Mouse (Mus musculus) midbrain, embryonic 13.5 days (tissue): ENCODE results near the gene Flt3l. TPM values are rescaled to one million over a fixed set of nuclear protein-coding genes. Genes with fewer than 3 reads are reported as not detected.
"Not testable (repeated sequence)": the region's sequence is repeated elsewhere in the genome, so short reads cannot be mapped to it uniquely, and the experiment has no call there.

Source experiments
- ATAC-seq: fragments of 200-750 bp; cut with Nextera tagmentation; 2 replicates; pipeline ENCODE4 v1.8.0; 2017; ENCODE audit warnings: mild to moderate bottlenecking, moderate TSS enrichment, moderate library complexity
- H3K27ac ChIP-seq: fragments of 300-500 bp; sonication (generic); 2 replicates; pipeline ENCODE4 v1.5.1; 2015; ENCODE audit warnings: inconsistent platforms, mild to moderate bottlenecking, moderate library complexity
- H3K27me3 ChIP-seq: fragments of 300-500 bp; sonication (generic); 2 replicates; pipeline ENCODE4 v1.6.1; 2015; ENCODE audit warnings: mild to moderate bottlenecking, inconsistent platforms
- H3K36me3 ChIP-seq: fragments of 300-500 bp; sonication (generic); 2 replicates; pipeline ENCODE4 v1.6.1; 2015; ENCODE audit warnings: mild to moderate bottlenecking, inconsistent platforms
- H3K4me1 ChIP-seq: fragments of 300-500 bp; sonication (generic); replicated peaks from 2 replicates; pipeline ENCODE4 v1.6.1; 2015; ENCODE audit warnings: inconsistent platforms
- H3K4me2 ChIP-seq: fragments of 300-500 bp; sonication (generic); replicated peaks from 2 replicates; pipeline ENCODE4 v1.6.1; 2015; ENCODE audit warnings: moderate library complexity, mild to moderate bottlenecking, inconsistent platforms
- H3K4me3 ChIP-seq: fragments of 300-500 bp; sonication (generic); replicated peaks from 2 replicates; pipeline ENCODE4 v1.5.1; 2015; ENCODE audit warnings: mild to moderate bottlenecking, inconsistent platforms
- H3K9ac ChIP-seq: fragments of 300-500 bp; sonication (generic); replicated peaks from 2 replicates; pipeline ENCODE4 v1.6.1; 2015; ENCODE audit warnings: mild to moderate bottlenecking, inconsistent platforms
- H3K9me3 ChIP-seq: fragments of 300-500 bp; sonication (generic); 2 replicates; pipeline ENCODE4 v1.6.1; 2016; ENCODE audit warnings: mild to moderate bottlenecking, inconsistent platforms
- WGBS: fragments of 180-500 bp; shearing (Covaris S2); methylation state at CpG from one replicate; pipeline ENCODE4 v1.1.7; 2015; 5-methylcytosine and 5-hydroxymethylcytosine counted together
- polyA plus RNA-seq: library from polyadenylated mRNA; unstranded; fragments of >200 nt; fragmentation: Nextera tagmentation; extraction: Ambion mirVana; gene quantifications from 2 replicates; pipeline ENCODE4 v1.2.1, GENCODE M21; 2015

Flt3l gene
- polyA plus RNA-seq, 1 experiment from 2014 or later, result 1.3 TPM

GRCm38 (mm10) chr7:45174567-45175280 is 38.5 kb upstream of the Flt3l start:
- Histone ChIP-seq H3K4me2 (peak overlapping the region; percentile 19), H3K27me3 (peaks cover 83% of the 10 kb centered on the region), H3K4me1 (peaks cover 20% of the 10 kb centered on the region), H3K9me3 (peaks cover 6% of the 10 kb centered on the region; the same call in 1 of the 2 replicates), H3K27ac (no peak overlapping the region), H3K9ac (no peak overlapping the region), H3K4me3 (peak overlapping the region; percentile 11; the same call in 1 of the 2 replicates), H3K36me3 (no peaks in the 10 kb centered on the region)
- no peak for ATAC-seq
- 3% methylated on average over 29 of the region's 29 CpGs for WGBS

DNA sequence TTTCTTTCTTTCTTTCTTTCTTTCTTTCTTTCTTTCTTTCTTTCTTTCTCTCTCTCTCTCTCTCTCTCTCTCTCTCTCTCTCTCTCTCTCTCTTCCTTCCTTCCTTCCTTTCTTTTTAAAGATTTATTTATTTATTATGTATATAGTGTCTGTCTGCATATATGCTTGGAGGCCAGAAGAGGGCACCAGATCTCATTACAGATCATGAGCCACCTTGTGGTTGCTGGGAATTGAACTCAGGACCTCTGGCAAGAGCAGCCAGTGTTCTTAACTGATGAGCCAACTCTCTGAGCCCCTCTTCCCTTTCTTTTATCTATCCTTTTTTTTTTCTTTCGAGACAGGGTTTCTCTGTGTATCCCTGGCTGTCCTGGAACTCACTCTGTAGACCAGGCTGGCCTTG is 37.5 kb upstream of the Flt3l start:
- H3K4me2 ChIP-seq, ATAC-seq: not testable (repeated sequence)
- 55% methylated on average over 1 of the region's 1 CpGs for WGBS

GRCm38 (mm10) chr7:45172974-45173373 is 36.7 kb upstream of the Flt3l start:
- Histone ChIP-seq H3K9ac (no peak overlapping the region), H3K36me3 (no peaks in the 10 kb centered on the region), H3K27ac (no peak overlapping the region), H3K4me2 (no peak overlapping the region), H3K9me3 (peaks cover 6% of the 10 kb centered on the region; the same call in 1 of the 2 replicates), H3K27me3 (peaks cover 83% of the 10 kb centered on the region), H3K4me3 (no peak overlapping the region), H3K4me1 (peaks cover 29% of the 10 kb centered on the region)
- 64% methylated on average over 7 of the region's 7 CpGs for WGBS
- ATAC-seq, result no peak

More for the DNA sequence above, 37.5 kb upstream of the Flt3l start:
- H3K4me3 ChIP-seq, H3K27ac ChIP-seq, H3K9me3 ChIP-seq, H3K36me3 ChIP-seq, H3K9ac ChIP-seq: not testable (repeated sequence)
- Histone ChIP-seq H3K4me1 (peaks cover 21% of the 10 kb centered on the region), H3K27me3 (peaks cover 83% of the 10 kb centered on the region)

DNA sequence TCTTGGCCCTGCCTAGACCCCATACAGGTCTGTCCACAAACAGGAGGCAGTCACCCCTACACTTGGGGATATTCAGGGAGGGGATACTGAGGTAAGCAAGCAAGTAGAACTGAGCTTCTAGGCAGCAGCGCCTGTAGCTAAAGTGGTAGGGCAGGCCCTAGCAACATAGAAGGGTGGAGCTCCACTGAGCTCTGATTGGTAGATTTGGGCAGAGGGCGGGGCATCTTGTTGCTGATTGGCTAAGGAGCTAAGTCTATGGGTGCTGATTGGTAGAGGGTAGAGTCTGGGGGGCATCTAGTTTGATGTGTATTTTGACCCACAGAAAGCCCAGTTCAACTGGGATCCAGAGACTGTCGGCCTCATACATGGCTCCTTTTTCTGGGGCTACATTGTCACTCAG is 33.3 kb upstream of the Flt3l start:
- Histone ChIP-seq H3K27me3 (peaks cover 83% of the 10 kb centered on the region), H3K4me1 (peaks cover 19% of the 10 kb centered on the region), H3K4me2 (no peak overlapping the region), H3K27ac (no peak overlapping the region), H3K4me3 (no peak overlapping the region), H3K9me3 (peaks cover 6% of the 10 kb centered on the region; the same call in 1 of the 2 replicates), H3K9ac (no peak overlapping the region), H3K36me3 (no peaks in the 10 kb centered on the region)
- 91% methylated on average over 3 of the region's 3 CpGs for WGBS
- no peak for ATAC-seq

DNA sequence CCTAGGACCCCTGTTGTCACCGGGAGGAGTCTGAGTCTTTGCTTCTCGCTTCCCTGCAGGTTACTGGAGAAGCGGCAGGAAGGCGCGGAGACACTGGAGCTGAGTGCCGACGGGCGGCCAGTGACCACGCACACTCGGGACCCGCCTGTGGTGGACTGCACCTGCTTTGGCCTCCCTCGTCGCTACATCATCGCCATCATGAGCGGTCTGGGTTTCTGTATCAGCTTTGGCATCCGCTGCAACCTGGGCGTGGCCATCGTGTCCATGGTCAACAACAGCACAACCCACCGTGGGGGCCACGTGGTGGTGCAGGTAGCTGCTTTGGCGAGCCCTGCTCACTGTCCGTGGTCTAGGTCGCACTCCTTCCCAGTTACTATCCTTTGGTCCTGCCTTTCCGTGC is 32.4 kb upstream of the Flt3l start:
- peak overlapping the region; percentile 28 for H3K4me2 ChIP-seq
- H3K27ac ChIP-seq, result no peak overlapping the region
- no peaks in the 10 kb centered on the region for H3K36me3 ChIP-seq
- ATAC-seq, result no peak
- H3K9me3 ChIP-seq, result peaks cover 6% of the 10 kb centered on the region; the same call in 1 of the 2 replicates
- no peak overlapping the region for H3K9ac ChIP-seq
- H3K4me3 ChIP-seq, result peak overlapping the region; percentile 15
- WGBS, result 4% methylated on average over 24 of the region's 24 CpGs
- peaks cover 25% of the 10 kb centered on the region for H3K4me1 ChIP-seq
- peaks cover 83% of the 10 kb centered on the region for H3K27me3 ChIP-seq

GRCm38 (mm10) chr7:45167761-45168445 is 31.7 kb upstream of the Flt3l start:
- WGBS, result 2% methylated on average over 19 of the region's 19 CpGs
- Histone ChIP-seq H3K4me2 (peak overlapping the region; percentile 25), H3K9ac (no peak overlapping the region; the same call in 1 of the 2 replicates), H3K27me3 (peaks cover 91% of the 10 kb centered on the region), H3K27ac (no peak overlapping the region), H3K36me3 (no peaks in the 10 kb centered on the region), H3K4me1 (peaks cover 27% of the 10 kb centered on the region), H3K4me3 (no peak overlapping the region), H3K9me3 (peaks cover 6% of the 10 kb centered on the region; the same call in 1 of the 2 replicates)
- 0 out of 2 replicates have a peak, but pooled peaks have one; percentile 7 for ATAC-seq

DNA sequence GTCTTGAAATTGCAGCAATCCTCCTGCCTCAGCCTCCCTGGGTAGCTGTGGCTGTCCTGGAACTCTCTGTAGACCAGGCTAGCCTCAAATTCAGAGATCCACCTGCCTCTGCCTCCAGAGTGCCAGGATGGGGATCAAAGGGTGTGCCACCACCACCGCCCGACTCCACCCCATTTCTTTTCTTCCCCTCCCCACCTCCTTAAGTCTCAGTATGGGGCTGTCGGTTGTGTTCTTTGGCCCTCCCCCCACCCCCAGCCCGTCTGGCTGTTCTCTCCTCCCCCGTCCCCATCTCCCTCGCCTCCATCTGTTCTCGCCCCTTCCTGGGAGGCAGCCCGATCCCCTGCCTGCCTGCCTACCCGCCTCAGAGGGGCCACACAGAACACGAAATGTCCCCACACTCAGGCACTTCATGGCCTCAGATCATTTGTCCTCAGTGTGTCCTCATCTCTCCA is 30.7 kb upstream of the Flt3l start:
- H3K27ac ChIP-seq, result no peak overlapping the region
- H3K4me2 ChIP-seq, result no peak overlapping the region
- no peak for ATAC-seq
- no peak overlapping the region for H3K9ac ChIP-seq
- peaks cover 6% of the 10 kb centered on the region; the same call in 1 of the 2 replicates for H3K9me3 ChIP-seq
- H3K36me3 ChIP-seq, result no peaks in the 10 kb centered on the region
- 20% methylated on average over 10 of the region's 10 CpGs for WGBS
- peaks cover 90% of the 10 kb centered on the region for H3K27me3 ChIP-seq
- H3K4me3 ChIP-seq, result no peak overlapping the region
- H3K4me1 ChIP-seq, result peaks cover 34% of the 10 kb centered on the region

GRCm38 (mm10) chr7:45165701-45166100 is 29.5 kb upstream of the Flt3l start:
- H3K9ac ChIP-seq, result no peak overlapping the region
- H3K9me3 ChIP-seq, result peaks cover 6% of the 10 kb centered on the region; the same call in 1 of the 2 replicates
- H3K27me3 ChIP-seq, result peaks cover 84% of the 10 kb centered on the region
- no peak for ATAC-seq
- H3K36me3 ChIP-seq, result no peaks in the 10 kb centered on the region
- WGBS, result 44% methylated on average over 11 of the region's 11 CpGs
- H3K4me2 ChIP-seq, result no peak overlapping the region
- H3K4me1 ChIP-seq, result peaks cover 34% of the 10 kb centered on the region
- H3K4me3 ChIP-seq, result no peak overlapping the region
- H3K27ac ChIP-seq, result no peak overlapping the region

- H3K4me1 ChIP-seq, result peaks cover 34% of the 10 kb centered on the region
- H3K36me3 ChIP-seq, result peaks cover 5% of the 10 kb centered on the region; the same call in 1 of the 2 replicates
- 68% methylated on average over 5 of the region's 5 CpGs for WGBS
- ATAC-seq, result no peak
- H3K9ac ChIP-seq, result no peak overlapping the region
- peaks cover 1% of the 10 kb centered on the region; the same call in 1 of the 2 replicates for H3K9me3 ChIP-seq
- no peak overlapping the region for H3K4me2 ChIP-seq
- H3K4me3 ChIP-seq, result no peak overlapping the region
- H3K27ac ChIP-seq, result no peak overlapping the region
- peaks cover 75% of the 10 kb centered on the region for H3K27me3 ChIP-seq
Measured at GRCm38 (mm10) chr7:45164833-45165232, 28.6 kb upstream of the Flt3l start.

- H3K27ac ChIP-seq, result no peak within 1 kb of the TSS
- H3K9me3 ChIP-seq, result no peaks in the 10 kb centered on the region
- no peak for ATAC-seq
- H3K4me2 ChIP-seq, result peak within 1 kb of the TSS; percentile 67
- H3K4me1 ChIP-seq, result peaks cover 34% of the 10 kb centered on the region
- H3K4me3 ChIP-seq, result peak within 1 kb of the TSS; percentile 37
- H3K27me3 ChIP-seq, result peaks cover 66% of the 10 kb centered on the region
- H3K9ac ChIP-seq, result peak within 1 kb of the TSS; percentile 64
- H3K36me3 ChIP-seq, result peaks cover 14% of the 10 kb centered on the region
- 2% methylated on average over 41 of the region's 41 CpGs for WGBS
Measured at GRCm38 (mm10) chr7:45163735-45164490, 27.7 kb upstream of the Flt3l start, which contains the start of gene Slc17a7. Gene Slc17a7 (plus strand): TSS chr7:45163949.

GRCm38 (mm10) chr7:45162996-45163615 is 26.9 kb upstream of the Flt3l start:
- ATAC-seq, result no peak
- Histone ChIP-seq H3K9ac (no peak overlapping the region), H3K4me2 (no peak overlapping the region), H3K9me3 (no peaks in the 10 kb centered on the region), H3K27me3 (peaks cover 58% of the 10 kb centered on the region), H3K4me3 (no peak overlapping the region), H3K4me1 (peaks cover 26% of the 10 kb centered on the region), H3K27ac (no peak overlapping the region), H3K36me3 (peaks cover 22% of the 10 kb centered on the region)
- 75% methylated on average over 9 of the region's 9 CpGs for whole genome bisulfite sequencing
